Mouse (Mus musculus): ENCODE results near the gene Mttp.
A peak's percentile ranks its signal among the peaks of the same experiment; 100 is the strongest.

Mttp gene

GRCm38 (mm10) chr3:138133916-138134315 is 10.9 kb downstream of the Mttp start:
- DNase-seq, result no peak

- no peak for DNase-seq
Measured at GRCm38 (mm10) chr3:138133463-138133862, 11.3 kb downstream of the Mttp start.

GRCm38 (mm10) chr3:138131168-138131567 is 13.6 kb downstream of the Mttp start:
- DNase-seq, result peak; percentile 29

GRCm38 (mm10) chr3:138130692-138131091 is 14.1 kb downstream of the Mttp start:
- no peak for DNase-seq

GRCm38 (mm10) chr3:138129110-138129509 is 15.7 kb downstream of the Mttp start:
- no peak for DNase-seq

GRCm38 (mm10) chr3:138123842-138124241 is 20.9 kb downstream of the Mttp start:
- no peak for DNase-seq

- no peak for DNase-seq
Measured at GRCm38 (mm10) chr3:138121461-138121860, 23.3 kb downstream of the Mttp start.

- DNase-seq, result no peak
Measured at GRCm38 (mm10) chr3:138119444-138120105, 25.2 kb downstream of the Mttp start.

- DNase-seq, result no peak
Measured at GRCm38 (mm10) chr3:138118831-138119230, 25.9 kb downstream of the Mttp start.

- no peak for DNase-seq
Measured at GRCm38 (mm10) chr3:138118392-138118791, 26.4 kb downstream of the Mttp start.

GRCm38 (mm10) chr3:138116871-138117270 is 27.9 kb downstream of the Mttp start:
- no peak for DNase-seq

- no peak for DNase-seq
Measured at GRCm38 (mm10) chr3:138114106-138114505, 30.7 kb downstream of the Mttp start.

- DNase-seq, result no peak
Measured at GRCm38 (mm10) chr3:138110910-138111782, 33.6 kb downstream of the Mttp start.

GRCm38 (mm10) chr3:138106887-138107286 is 37.9 kb downstream of the Mttp start:
- DNase-seq, result no peak

- no peak for DNase-seq
Measured at GRCm38 (mm10) chr3:138105056-138105455, 39.7 kb downstream of the Mttp start.

GRCm38 (mm10) chr3:138103690-138104089 is 41.1 kb downstream of the Mttp start:
- DNase-seq, result no peak

- no peak for DNase-seq
Measured at GRCm38 (mm10) chr3:138101936-138102335, 42.8 kb downstream of the Mttp start.

GRCm38 (mm10) chr3:138097718-138098117 is 47.0 kb downstream of the Mttp start:
- DNase-seq, result no peak

- no peak for DNase-seq
Measured at GRCm38 (mm10) chr3:138096263-138097028, 48.3 kb downstream of the Mttp start.

GRCm38 (mm10) chr3:138095718-138096117 is 49.0 kb downstream of the Mttp start:
- DNase-seq, result no peak

- DNase-seq, result no peak
Measured at GRCm38 (mm10) chr3:138095301-138095700, 49.5 kb downstream of the Mttp start.

- no peak for DNase-seq
Measured at GRCm38 (mm10) chr3:138083896-138084295, 60.9 kb downstream of the Mttp start.

GRCm38 (mm10) chr3:138083073-138083637 is 61.6 kb downstream of the Mttp start:
- DNase-seq, result no peak
